Mouse (Mus musculus) ES-Bruce4 (cell line): ENCODE data around the gene Ttll10.

Experiments
- CTCF ChIP-seq: IDR thresholded peaks from one replicate; pipeline ENCODE4 v1.8.1; 2011; ENCODE audit warnings: low read depth, low read length
- EP300 ChIP-seq: IDR thresholded peaks from 2 replicates; pipeline ENCODE4 v1.6.1; 2011; ENCODE audit warnings: low read depth, low read length; ENCODE audit not compliant: insufficient read depth
- POLR2A ChIP-seq: IDR thresholded peaks from one replicate; pipeline ENCODE4 v1.8.1; 2011; ENCODE audit warnings: low read length; ENCODE audit not compliant: insufficient read depth

DNA sequence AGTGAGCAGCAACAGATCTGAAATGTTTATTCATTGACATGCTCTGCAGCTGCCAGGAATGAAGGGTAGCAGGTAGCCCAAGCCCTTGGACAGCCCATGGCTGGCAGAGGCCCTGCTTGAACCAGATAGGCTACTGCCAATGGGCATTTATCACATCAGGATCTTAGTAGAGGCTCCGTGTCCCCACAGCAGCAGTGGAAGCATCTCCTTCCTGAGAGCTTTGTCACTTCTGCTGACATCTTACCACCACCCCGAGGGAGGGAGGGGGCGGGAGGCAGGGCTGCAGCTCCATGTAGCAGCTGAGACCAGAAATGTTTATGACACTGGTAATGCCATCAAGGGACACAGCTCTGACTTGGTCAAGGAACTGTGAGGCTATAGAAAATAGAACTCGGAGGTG, 26.4 kb downstream of the Ttll10 start:
- TF ChIP-seq EP300 (no peak), POLR2A (no peak), CTCF (no peak)
